Mouse (Mus musculus): ENCODE data around the gene Olfr482. TPM values are rescaled to one million over a fixed set of nuclear protein-coding genes. Genes with fewer than 3 reads are reported as not detected.

The Olfr482 gene
- total RNA-seq, 1 experiment = not detected

- no peak for DNase-seq (ENCODE audit: low read depth, low spot score)
- no peaks in the 10 kb centered on the region for H3K4me1 ChIP-seq (ENCODE audit: control insufficient read depth in 2 of 2, insufficient read depth in 2 of 2, low read length in 2 of 2, poor library complexity in 1 of 2)
- no peaks in the 10 kb centered on the region for H3K9me3 ChIP-seq (ENCODE audit: control insufficient read depth, insufficient read depth, low read depth, low read length)
- H3K9ac ChIP-seq (ENCODE audit: insufficient read depth, low read depth, low read length, poor library complexity, severe bottlenecking) = no peak within 1 kb of the TSS
- in situ Hi-C loops (cut with MboI; ENCODE audit: low sequenced_read_pairs in 2 of 2, unreplicated experiment in 2 of 2) = no loop called here
- no peak for TF ChIP-seq MAFK (IDR thresholded peaks at IDR 0.05; ENCODE audit: insufficient read depth, low read depth, low read length)
- TF ChIP-seq ZNF384 (IDR thresholded peaks at IDR 0.05; ENCODE audit: low read depth, low read length) = no peak
- TF ChIP-seq CHD2 (IDR thresholded peaks at IDR 0.05; ENCODE audit: low read depth, low read length) = no peak
- no peak for TF ChIP-seq HCFC1 (IDR thresholded peaks at IDR 0.05; ENCODE audit: borderline replicate concordance, insufficient read depth, low read length)
- TF ChIP-seq ZC3H11A (IDR thresholded peaks at IDR 0.05; ENCODE audit: borderline replicate concordance, low read depth, low read length) = no peak
- H3K36me3 ChIP-seq (ENCODE audit: control insufficient read depth, insufficient read depth, low read length, poor library complexity, severe bottlenecking) = no peaks in the 10 kb centered on the region
- no peak within 1 kb of the TSS for H3K4me3 ChIP-seq (ENCODE audit: insufficient read depth in 1 of 2, low read depth in 1 of 2, low read length in 2 of 2, poor library complexity in 1 of 2, severe bottlenecking in 1 of 2)
- no peak within 1 kb of the TSS for H3K27ac ChIP-seq (ENCODE audit: insufficient read depth, low read depth, low read length, poor library complexity, severe bottlenecking)
Measured at GRCm38 (mm10) chr7:108079555-108079954, 17.8 kb downstream of the Olfr482 start, which contains the start of gene Olfr481. Olfr481 (plus strand) TSS chr7:108079855.

DNA sequence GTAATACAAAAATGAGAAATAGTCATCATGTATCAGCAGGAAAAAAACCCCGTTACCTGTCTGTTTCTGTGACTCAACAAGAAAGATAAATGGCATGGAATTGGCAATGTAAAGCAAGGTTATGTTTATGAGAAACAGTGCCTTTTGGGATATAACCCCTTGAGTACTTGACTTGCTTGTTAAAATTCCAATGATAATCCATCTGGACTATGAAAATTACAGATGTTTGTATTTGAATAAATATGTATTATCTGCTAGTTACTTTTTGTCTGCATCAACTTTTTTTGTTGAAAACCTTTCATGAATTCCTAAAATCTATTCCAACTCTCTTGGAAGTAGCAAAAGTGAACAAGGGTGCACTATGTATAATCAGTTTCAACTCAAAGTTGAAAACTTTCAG lies 30.1 kb downstream of the Olfr482 start, which contains the start of gene Olfr480:
Olfr480 (minus strand) TSS at position 101 of the 400 bp plus-strand sequence.
- in situ Hi-C loops (cut with MboI; ENCODE audit: low sequenced_read_pairs in 2 of 2, unreplicated experiment in 2 of 2) = no loop called here
- DNase-seq (ENCODE audit: low read depth, low spot score) = no peak
- no peak within 1 kb of the TSS for H3K9ac ChIP-seq (ENCODE audit: insufficient read depth, low read depth, low read length, poor library complexity, severe bottlenecking)

DNA sequence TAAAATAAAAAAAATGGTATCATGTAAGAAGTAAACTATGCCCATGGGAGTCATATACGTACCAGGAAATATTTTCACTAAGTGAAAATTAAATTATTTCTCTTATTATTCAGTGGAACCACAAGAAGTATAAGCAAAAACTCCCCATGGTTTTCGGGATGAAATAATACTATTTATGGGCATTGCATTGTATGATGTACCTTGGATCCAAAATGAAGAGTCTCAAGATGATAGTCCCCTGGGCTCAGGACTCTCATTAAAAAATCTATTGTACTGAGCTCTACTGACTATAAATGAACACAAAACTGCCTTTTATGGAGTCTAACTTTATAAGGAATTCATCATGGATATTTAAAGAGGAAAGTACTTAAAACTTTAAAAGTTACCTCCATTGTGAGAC lies 47.0 kb downstream of the Olfr482 start, which contains the start of gene Olfr479:
Olfr479 (plus strand) TSS at position 301 of the 400 bp plus-strand sequence.
- Histone ChIP-seq H3K9me3 (ENCODE audit: control insufficient read depth, insufficient read depth, low read depth, low read length) (no peaks in the 10 kb centered on the region), H3K4me3 (ENCODE audit: insufficient read depth in 1 of 2, low read depth in 1 of 2, low read length in 2 of 2, poor library complexity in 1 of 2, severe bottlenecking in 1 of 2) (no peak within 1 kb of the TSS), H3K27ac (ENCODE audit: insufficient read depth, low read depth, low read length, poor library complexity, severe bottlenecking) (no peak within 1 kb of the TSS), H3K4me1 (ENCODE audit: control insufficient read depth in 2 of 2, insufficient read depth in 2 of 2, low read length in 2 of 2, poor library complexity in 1 of 2) (no peaks in the 10 kb centered on the region), H3K36me3 (ENCODE audit: control insufficient read depth, insufficient read depth, low read length, poor library complexity, severe bottlenecking) (no peaks in the 10 kb centered on the region), H3K9ac (ENCODE audit: insufficient read depth, low read depth, low read length, poor library complexity, severe bottlenecking) (no peak within 1 kb of the TSS)
- TF ChIP-seq ZNF384 (IDR thresholded peaks at IDR 0.05; ENCODE audit: low read depth, low read length) (no peak), MAFK (IDR thresholded peaks at IDR 0.05; ENCODE audit: insufficient read depth, low read depth, low read length) (no peak), HCFC1 (IDR thresholded peaks at IDR 0.05; ENCODE audit: borderline replicate concordance, insufficient read depth, low read length) (no peak), ZC3H11A (IDR thresholded peaks at IDR 0.05; ENCODE audit: borderline replicate concordance, low read depth, low read length) (no peak), CHD2 (IDR thresholded peaks at IDR 0.05; ENCODE audit: low read depth, low read length) (no peak)
- DNase-seq (ENCODE audit: low read depth, low spot score) = no peak
- in situ Hi-C loops (cut with MboI; ENCODE audit: low sequenced_read_pairs in 2 of 2, unreplicated experiment in 2 of 2) = no loop called here

More for the DNA sequence above, 30.1 kb downstream of the Olfr482 start, which contains the start of gene Olfr480:
- Histone ChIP-seq H3K9me3 (ENCODE audit: control insufficient read depth, insufficient read depth, low read depth, low read length) (no peaks in the 10 kb centered on the region), H3K4me3 (ENCODE audit: insufficient read depth in 1 of 2, low read depth in 1 of 2, low read length in 2 of 2, poor library complexity in 1 of 2, severe bottlenecking in 1 of 2) (no peak within 1 kb of the TSS), H3K4me1 (ENCODE audit: control insufficient read depth in 2 of 2, insufficient read depth in 2 of 2, low read length in 2 of 2, poor library complexity in 1 of 2) (no peaks in the 10 kb centered on the region), H3K36me3 (ENCODE audit: control insufficient read depth, insufficient read depth, low read length, poor library complexity, severe bottlenecking) (no peaks in the 10 kb centered on the region), H3K27ac (ENCODE audit: insufficient read depth, low read depth, low read length, poor library complexity, severe bottlenecking) (no peak within 1 kb of the TSS)
- no peak for TF ChIP-seq CHD2 (IDR thresholded peaks at IDR 0.05; ENCODE audit: low read depth, low read length)
- no peak for TF ChIP-seq HCFC1 (IDR thresholded peaks at IDR 0.05; ENCODE audit: borderline replicate concordance, insufficient read depth, low read length)
- no peak for TF ChIP-seq MAFK (IDR thresholded peaks at IDR 0.05; ENCODE audit: insufficient read depth, low read depth, low read length)
- TF ChIP-seq ZC3H11A (IDR thresholded peaks at IDR 0.05; ENCODE audit: borderline replicate concordance, low read depth, low read length) = no peak
- TF ChIP-seq ZNF384 (IDR thresholded peaks at IDR 0.05; ENCODE audit: low read depth, low read length) = no peak

Other genes with a start within 250 kb of the Olfr482 start
- gene Olfr472, start 199.7 kb downstream of the Olfr482 start, total RNA-seq (2012; rRNA removed) = not detected in 2 replicates
- not detected in 2 replicates for gene Olfr473, start 167.1 kb downstream of the Olfr482 start, total RNA-seq (2012; rRNA removed)
- not detected in 2 replicates for gene Olfr474, start 142.9 kb downstream of the Olfr482 start, total RNA-seq (2012; rRNA removed)
- not detected in 2 replicates for gene Olfr476, start 132.8 kb downstream of the Olfr482 start, total RNA-seq (2012; rRNA removed)
- gene Olfr477, start 110.9 kb downstream of the Olfr482 start, total RNA-seq (2012; rRNA removed) = not detected in 2 replicates
- gene Olfr478, start 63.6 kb downstream of the Olfr482 start, total RNA-seq (2012; rRNA removed) = not detected in 2 replicates
- not detected in 2 replicates for gene Olfr479, start 46.9 kb downstream of the Olfr482 start, total RNA-seq (2012; rRNA removed)
- not detected in 2 replicates for gene Olfr480, start 30.2 kb downstream of the Olfr482 start, total RNA-seq (2012; rRNA removed)
- gene Olfr481, start 17.7 kb downstream of the Olfr482 start, total RNA-seq (2012; rRNA removed) = not detected in 2 replicates
- not detected in 2 replicates for gene Olfr483, start 3.3 kb upstream of the Olfr482 start, total RNA-seq (2012; rRNA removed)
- gene Olfr484, start 29.9 kb upstream of the Olfr482 start, total RNA-seq (2012; rRNA removed) = not detected in 2 replicates
- not detected in 2 replicates for gene Olfr485, start 62.3 kb upstream of the Olfr482 start, total RNA-seq (2012; rRNA removed)
- not detected in 2 replicates for gene Olfr486, start 75.2 kb upstream of the Olfr482 start, total RNA-seq (2012; rRNA removed)
- gene Olfr487, start 117.0 kb upstream of the Olfr482 start, total RNA-seq (2012; rRNA removed) = not detected in 2 replicates
- not detected in 2 replicates for gene Olfr488, start 160.8 kb upstream of the Olfr482 start, total RNA-seq (2012; rRNA removed)
- not detected in 2 replicates for gene Olfr490, start 191.3 kb upstream of the Olfr482 start, total RNA-seq (2012; rRNA removed)
- gene Olfr491, start 215.9 kb upstream of the Olfr482 start, total RNA-seq (2012; rRNA removed) = not detected in 2 replicates
- not detected in 2 replicates for gene Olfr492, start 226.1 kb upstream of the Olfr482 start, total RNA-seq (2012; rRNA removed)
- not detected in 2 replicates for gene Olfr493, start 249.4 kb upstream of the Olfr482 start, total RNA-seq (2012; rRNA removed)

All from ES-E14 (cell line).